Mouse (Mus musculus): ENCODE results near the gene Mip. TPM values are rescaled to one million over a fixed set of nuclear protein-coding genes. Genes with fewer than 3 reads are reported as not detected.
"Not testable (repeated sequence)": the region's sequence is repeated elsewhere in the genome, so short reads cannot be mapped to it uniquely, and the experiment has no call there.

Mip gene
- polyA plus RNA-seq, 1 experiment from 2014 or later, result not detected

GRCm38 (mm10) chr10:128269206-128269910, 43.7 kb downstream of the Mip start:
- Histone ChIP-seq H3K4me2 (ENCODE audit: low read depth, low read length) (peak overlapping the region; percentile 79; the same call in 1 of the 2 replicates), H3K27me3 (ENCODE audit: control insufficient read depth, insufficient read depth, low read length) (no peaks in the 10 kb centered on the region), H3K4me3 (replicated peaks; ENCODE audit: low read length) (no peak overlapping the region), H3K4me1 (ENCODE audit: control insufficient read depth, insufficient read depth, low read length) (no peaks in the 10 kb centered on the region), H3K27ac (ENCODE audit: low read length) (no peak overlapping the region), H3K9ac (ENCODE audit: low read length) (no peak overlapping the region; the same call in 1 of the 2 replicates), H3K36me3 (ENCODE audit: control insufficient read depth, insufficient read depth, low read length) (no peaks in the 10 kb centered on the region), H3K9me3 (replicated peaks; ENCODE audit: control insufficient read depth, low read length) (no peaks in the 10 kb centered on the region)
- no peak for ATAC-seq (ENCODE audit: insufficient read depth, low FRiP score)
- WGBS, result 88% methylated on average over 16 of the region's 16 CpGs

DNA sequence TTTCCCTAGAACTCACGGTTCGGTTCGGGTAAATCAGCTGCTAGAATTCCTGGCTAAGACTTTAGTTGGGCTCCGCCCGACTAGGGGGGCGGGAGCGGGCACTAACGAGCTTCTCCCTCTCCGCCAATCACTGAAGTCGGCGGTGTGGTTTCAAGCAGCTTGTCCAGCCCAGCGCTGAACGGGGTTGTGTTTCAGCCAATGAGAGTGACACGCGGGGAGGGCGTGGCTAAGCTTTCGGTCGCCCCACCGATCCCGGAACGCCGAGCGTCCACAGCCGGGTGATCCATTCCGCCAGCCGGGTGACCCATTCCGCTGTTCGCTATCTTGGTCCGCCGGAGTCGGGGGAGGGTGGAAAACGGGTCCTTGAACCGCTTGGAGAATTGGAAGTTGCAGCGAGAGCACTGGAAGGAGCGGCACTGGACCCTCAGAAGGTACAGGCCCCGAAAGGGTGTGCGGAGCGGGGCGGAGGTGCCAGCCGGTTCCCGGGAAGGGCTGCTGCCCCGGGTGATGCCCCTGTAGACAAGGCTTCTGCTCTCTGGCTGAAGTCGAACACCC, 44.7 kb downstream of the Mip start, which contains the start of gene Stat2:
Gene Stat2, plus strand, starts transcription at position 273 of the 555 bp plus-strand sequence.
- Histone ChIP-seq H3K4me1 (ENCODE audit: control insufficient read depth, insufficient read depth, low read length) (no peaks in the 10 kb centered on the region), H3K36me3 (ENCODE audit: control insufficient read depth, insufficient read depth, low read length) (no peaks in the 10 kb centered on the region), H3K9me3 (replicated peaks; ENCODE audit: control insufficient read depth, low read length) (no peaks in the 10 kb centered on the region), H3K9ac (ENCODE audit: low read length) (peak within 1 kb of the TSS; percentile 89), H3K27me3 (ENCODE audit: control insufficient read depth, insufficient read depth, low read length) (no peaks in the 10 kb centered on the region), H3K27ac (ENCODE audit: low read length) (peak within 1 kb of the TSS; percentile 66), H3K4me3 (replicated peaks; ENCODE audit: low read length) (peak within 1 kb of the TSS; percentile 95), H3K4me2 (ENCODE audit: low read depth, low read length) (peak within 1 kb of the TSS; percentile 79)
- ATAC-seq (ENCODE audit: insufficient read depth, low FRiP score), result peak; percentile 99
- under 1% methylated on average over 43 of the region's 43 CpGs for WGBS

DNA sequence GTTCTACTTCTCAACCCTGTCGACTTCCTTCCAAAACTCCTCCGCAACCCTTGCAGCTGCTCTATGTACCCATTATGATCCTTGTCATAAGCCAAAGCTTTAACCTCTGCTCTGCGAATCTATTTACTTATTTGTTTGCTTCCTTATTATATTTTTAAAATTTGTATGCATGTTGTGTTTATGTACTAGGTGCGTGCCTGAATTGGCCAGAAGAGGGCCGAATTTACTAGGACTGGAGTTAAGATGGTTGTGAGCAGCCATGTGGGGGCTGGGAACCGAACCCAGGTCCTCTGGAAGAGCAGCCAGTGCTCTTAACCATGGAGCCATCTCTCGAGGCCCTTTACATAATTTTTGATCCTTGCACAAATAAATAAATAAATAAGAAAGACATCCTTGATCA, 45.2 kb downstream of the Mip start:
- Histone ChIP-seq H3K4me2 (ENCODE audit: low read depth, low read length) (peak overlapping the region; percentile 73), H3K27me3 (ENCODE audit: control insufficient read depth, insufficient read depth, low read length) (no peaks in the 10 kb centered on the region), H3K9me3 (replicated peaks; ENCODE audit: control insufficient read depth, low read length) (no peaks in the 10 kb centered on the region), H3K9ac (ENCODE audit: low read length) (peak overlapping the region; percentile 89), H3K36me3 (ENCODE audit: control insufficient read depth, insufficient read depth, low read length) (no peaks in the 10 kb centered on the region), H3K4me1 (ENCODE audit: control insufficient read depth, insufficient read depth, low read length) (no peaks in the 10 kb centered on the region), H3K4me3 (replicated peaks; ENCODE audit: low read length) (peak overlapping the region; percentile 95), H3K27ac (ENCODE audit: low read length) (peak overlapping the region; percentile 66)
- no peak for ATAC-seq (ENCODE audit: insufficient read depth, low FRiP score)
- 40% methylated on average over 7 of the region's 7 CpGs for WGBS

DNA sequence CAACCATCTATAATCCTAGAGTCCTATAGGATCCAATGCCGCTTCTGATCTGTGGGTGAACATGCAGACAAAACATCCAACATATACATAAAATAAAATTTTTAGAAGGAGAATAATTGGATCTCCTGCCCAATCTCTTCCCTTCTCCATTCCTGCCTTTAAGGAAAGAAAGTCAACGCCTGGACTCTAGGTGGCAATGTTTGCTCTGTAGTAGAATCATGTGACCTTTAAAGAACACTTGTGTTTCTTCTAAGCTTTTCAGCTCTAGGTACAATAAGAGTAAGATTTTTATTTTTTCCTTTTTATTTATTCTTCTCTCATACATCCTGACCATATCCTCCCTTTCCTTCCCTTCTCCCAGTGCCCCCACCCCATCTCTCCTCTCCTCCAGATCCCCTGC, 46.2 kb downstream of the Mip start:
- no peak for ATAC-seq (ENCODE audit: insufficient read depth, low FRiP score)
- Histone ChIP-seq H3K4me3 (replicated peaks; ENCODE audit: low read length) (no peak overlapping the region), H3K27ac (ENCODE audit: low read length) (no peak overlapping the region), H3K9me3 (replicated peaks; ENCODE audit: control insufficient read depth, low read length) (no peaks in the 10 kb centered on the region), H3K9ac (ENCODE audit: low read length) (no peak overlapping the region), H3K4me1 (ENCODE audit: control insufficient read depth, insufficient read depth, low read length) (no peaks in the 10 kb centered on the region), H3K27me3 (ENCODE audit: control insufficient read depth, insufficient read depth, low read length) (no peaks in the 10 kb centered on the region), H3K4me2 (ENCODE audit: low read depth, low read length) (no peak overlapping the region), H3K36me3 (ENCODE audit: control insufficient read depth, insufficient read depth, low read length) (no peaks in the 10 kb centered on the region)
- 59% methylated on average over 2 of the region's 2 CpGs for WGBS

DNA sequence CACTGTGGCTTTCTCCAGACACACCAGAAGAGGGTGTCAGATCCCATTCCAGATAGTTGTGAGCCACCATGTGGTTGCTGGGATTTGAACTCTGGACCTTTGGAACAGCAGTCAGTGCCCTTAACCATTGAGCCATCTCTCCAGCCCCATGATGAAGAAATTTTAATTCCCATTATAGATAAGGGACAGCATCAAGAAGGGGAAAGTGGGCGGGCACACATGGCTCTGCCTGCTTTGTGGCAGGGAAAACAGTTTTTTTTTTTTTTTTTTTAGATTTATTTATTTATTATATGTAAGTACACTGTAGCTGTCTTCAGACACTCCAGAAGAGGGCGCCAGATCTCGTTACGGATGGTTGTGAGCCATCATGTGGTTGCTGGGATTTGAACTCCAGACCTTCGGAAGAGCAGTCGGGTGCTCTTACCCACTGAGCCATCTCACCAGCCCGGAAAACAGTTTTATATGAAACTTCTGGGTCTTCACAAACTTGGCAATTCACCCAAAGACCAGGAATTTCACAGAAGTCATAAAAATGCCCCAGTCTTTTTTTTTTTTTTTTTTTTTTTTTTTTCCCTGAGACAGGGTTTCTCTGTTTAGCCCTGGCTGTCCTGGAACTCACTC, 47.3 kb downstream of the Mip start:
- H3K27ac ChIP-seq (ENCODE audit: low read length); H3K27me3 ChIP-seq (ENCODE audit: control insufficient read depth, insufficient read depth, low read length); H3K4me3 ChIP-seq (replicated peaks; ENCODE audit: low read length); H3K4me2 ChIP-seq (ENCODE audit: low read depth, low read length); H3K9me3 ChIP-seq (replicated peaks; ENCODE audit: control insufficient read depth, low read length); ATAC-seq (ENCODE audit: insufficient read depth, low FRiP score); H3K4me1 ChIP-seq (ENCODE audit: control insufficient read depth, insufficient read depth, low read length); H3K9ac ChIP-seq (ENCODE audit: low read length); H3K36me3 ChIP-seq (ENCODE audit: control insufficient read depth, insufficient read depth, low read length): not testable (repeated sequence)
- WGBS, result 90% methylated on average over 4 of the region's 7 CpGs

DNA sequence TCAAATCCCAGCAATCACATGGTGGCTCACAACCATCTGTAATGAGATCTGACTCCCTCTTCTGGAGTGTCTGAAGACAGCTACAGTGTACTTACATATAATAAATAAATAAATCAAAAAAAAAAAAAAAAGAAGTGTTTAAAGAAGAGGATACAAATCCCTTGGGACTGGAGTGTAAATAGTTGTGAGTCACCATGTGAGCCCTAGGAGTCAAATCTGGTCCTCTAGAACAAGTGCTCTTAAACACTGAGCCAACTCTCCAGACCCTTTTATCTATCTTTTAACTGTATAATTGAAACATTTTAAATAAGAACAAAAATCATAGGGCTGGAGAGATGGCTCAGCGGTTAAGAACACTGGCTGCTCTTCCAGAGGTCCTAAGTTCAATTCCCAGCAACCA, 49.7 kb downstream of the Mip start:
- H3K27me3 ChIP-seq (ENCODE audit: control insufficient read depth, insufficient read depth, low read length); H3K4me1 ChIP-seq (ENCODE audit: control insufficient read depth, insufficient read depth, low read length); H3K9me3 ChIP-seq (replicated peaks; ENCODE audit: control insufficient read depth, low read length); H3K9ac ChIP-seq (ENCODE audit: low read length); ATAC-seq (ENCODE audit: insufficient read depth, low FRiP score); H3K4me2 ChIP-seq (ENCODE audit: low read depth, low read length); H3K27ac ChIP-seq (ENCODE audit: low read length); H3K4me3 ChIP-seq (replicated peaks; ENCODE audit: low read length): not testable (repeated sequence)
- 96% methylated on average over 1 of the region's 1 CpGs for WGBS
- peaks cover 13% of the 10 kb centered on the region for H3K36me3 ChIP-seq (ENCODE audit: control insufficient read depth, insufficient read depth, low read length)

GRCm38 (mm10) chr10:128278158-128278557, 52.5 kb downstream of the Mip start:
- H3K27me3 ChIP-seq (ENCODE audit: control insufficient read depth, insufficient read depth, low read length), result no peaks in the 10 kb centered on the region
- WGBS, result 72% methylated on average over 6 of the region's 6 CpGs
- H3K4me3 ChIP-seq (replicated peaks; ENCODE audit: low read length), result no peak overlapping the region
- H3K36me3 ChIP-seq (ENCODE audit: control insufficient read depth, insufficient read depth, low read length), result peaks cover 13% of the 10 kb centered on the region
- H3K9ac ChIP-seq (ENCODE audit: low read length), result no peak overlapping the region
- no peaks in the 10 kb centered on the region for H3K4me1 ChIP-seq (ENCODE audit: control insufficient read depth, insufficient read depth, low read length)
- no peak overlapping the region for H3K4me2 ChIP-seq (ENCODE audit: low read depth, low read length)
- no peak overlapping the region for H3K27ac ChIP-seq (ENCODE audit: low read length)
- no peaks in the 10 kb centered on the region for H3K9me3 ChIP-seq (replicated peaks; ENCODE audit: control insufficient read depth, low read length)
- ATAC-seq (ENCODE audit: insufficient read depth, low FRiP score), result no peak

- H3K4me3 ChIP-seq (replicated peaks; ENCODE audit: low read length), result no peak overlapping the region
- H3K27ac ChIP-seq (ENCODE audit: low read length), result no peak overlapping the region
- H3K9ac ChIP-seq (ENCODE audit: low read length), result no peak overlapping the region
- H3K36me3 ChIP-seq (ENCODE audit: control insufficient read depth, insufficient read depth, low read length), result peaks cover 13% of the 10 kb centered on the region
- H3K9me3 ChIP-seq (replicated peaks; ENCODE audit: control insufficient read depth, low read length), result no peaks in the 10 kb centered on the region
- H3K27me3 ChIP-seq (ENCODE audit: control insufficient read depth, insufficient read depth, low read length), result no peaks in the 10 kb centered on the region
- 78% methylated on average over 6 of the region's 6 CpGs for WGBS
- ATAC-seq (ENCODE audit: insufficient read depth, low FRiP score), result no peak
- no peak overlapping the region for H3K4me2 ChIP-seq (ENCODE audit: low read depth, low read length)
- no peaks in the 10 kb centered on the region for H3K4me1 ChIP-seq (ENCODE audit: control insufficient read depth, insufficient read depth, low read length)
These were observed 55.3 kb downstream of the Mip start for GRCm38 (mm10) chr10:128280943-128281342.
